Mouse (Mus musculus): ENCODE measurements around the gene Atad5. TPM values are rescaled to one million over a fixed set of nuclear protein-coding genes. Genes with fewer than 3 reads are reported as not detected.

The Atad5 gene
- polyA plus RNA-seq, 1 experiment, result 0.60 TPM

GRCm38 (mm10) chr11:80135954-80136683 is 46.9 kb downstream of the Atad5 start:
- 89% methylated on average over 11 of the region's 11 CpGs for WGBS
- Histone ChIP-seq H3K4me1 (ENCODE audit: control insufficient read depth, insufficient read depth, insufficient read length) (no peaks in the 10 kb centered on the region), H3K27me3 (ENCODE audit: control insufficient read depth, insufficient read depth, low read length) (no peaks in the 10 kb centered on the region), H3K27ac (ENCODE audit: insufficient read depth, low read length) (no peak overlapping the region), H3K4me3 (ENCODE audit: extremely low read depth, insufficient read depth, insufficient read length) (no peak overlapping the region; the same call in 1 of the 2 replicates), H3K36me3 (ENCODE audit: control insufficient read depth, insufficient read depth, low read length) (peaks cover 7% of the 10 kb centered on the region)
- TF ChIP-seq CTCF (IDR thresholded peaks at IDR 0.05; ENCODE audit: extremely low read depth, insufficient read depth, insufficient read length, insufficient replicate concordance), result no peak
- TF ChIP-seq POLR2A (IDR thresholded peaks at IDR 0.05; ENCODE audit: low read depth, low read length), result no peak
- no peak for DNase-seq (ENCODE audit: low read depth in 1 of 2, low spot score in 2 of 2)

- no peak for DNase-seq (ENCODE audit: low read depth in 1 of 2, low spot score in 2 of 2)
- Histone ChIP-seq H3K27ac (ENCODE audit: insufficient read depth, low read length) (no peak overlapping the region), H3K4me3 (ENCODE audit: extremely low read depth, insufficient read depth, insufficient read length) (no peak overlapping the region), H3K4me1 (ENCODE audit: control insufficient read depth, insufficient read depth, insufficient read length) (no peaks in the 10 kb centered on the region), H3K27me3 (ENCODE audit: control insufficient read depth, insufficient read depth, low read length) (no peaks in the 10 kb centered on the region), H3K36me3 (ENCODE audit: control insufficient read depth, insufficient read depth, low read length) (peaks cover 7% of the 10 kb centered on the region)
- 93% methylated on average over 13 of the region's 13 CpGs for WGBS
- TF ChIP-seq CTCF (IDR thresholded peaks at IDR 0.05; ENCODE audit: extremely low read depth, insufficient read depth, insufficient read length, insufficient replicate concordance) (no peak), POLR2A (IDR thresholded peaks at IDR 0.05; ENCODE audit: low read depth, low read length) (no peak)
Observed at GRCm38 (mm10) chr11:80136786-80137185, 47.6 kb downstream of the Atad5 start.

- 94% methylated on average over 5 of the region's 5 CpGs for WGBS
- H3K36me3 ChIP-seq (ENCODE audit: control insufficient read depth, insufficient read depth, low read length), result peaks cover 7% of the 10 kb centered on the region
- no peak overlapping the region for H3K27ac ChIP-seq (ENCODE audit: insufficient read depth, low read length)
- TF ChIP-seq POLR2A (IDR thresholded peaks at IDR 0.05; ENCODE audit: low read depth, low read length) (no peak), CTCF (IDR thresholded peaks at IDR 0.05; ENCODE audit: extremely low read depth, insufficient read depth, insufficient read length, insufficient replicate concordance) (no peak)
- no peak overlapping the region for H3K4me3 ChIP-seq (ENCODE audit: extremely low read depth, insufficient read depth, insufficient read length)
- peaks cover 2% of the 10 kb centered on the region; the same call in 1 of the 2 replicates for H3K4me1 ChIP-seq (ENCODE audit: control insufficient read depth, insufficient read depth, insufficient read length)
- no peak for DNase-seq (ENCODE audit: low read depth in 1 of 2, low spot score in 2 of 2)
- H3K27me3 ChIP-seq (ENCODE audit: control insufficient read depth, insufficient read depth, low read length), result no peaks in the 10 kb centered on the region
Observed at GRCm38 (mm10) chr11:80137773-80138172, 48.6 kb downstream of the Atad5 start.

GRCm38 (mm10) chr11:80141825-80142521 is 52.8 kb downstream of the Atad5 start, which contains the start of gene Tefm:
Tefm (minus strand) TSS chr11:80142175.
- peak within 1 kb of the TSS; percentile 69 for H3K27ac ChIP-seq (ENCODE audit: insufficient read depth, low read length)
- peak; percentile 61 to 65 for DNase-seq (ENCODE audit: low read depth in 1 of 2, low spot score in 2 of 2)
- H3K36me3 ChIP-seq (ENCODE audit: control insufficient read depth, insufficient read depth, low read length), result peaks cover 1% of the 10 kb centered on the region; the same call in 1 of the 2 replicates
- H3K27me3 ChIP-seq (ENCODE audit: control insufficient read depth, insufficient read depth, low read length), result no peaks in the 10 kb centered on the region
- H3K4me1 ChIP-seq (ENCODE audit: control insufficient read depth, insufficient read depth, insufficient read length), result peaks cover 6% of the 10 kb centered on the region; the same call in 1 of the 2 replicates
- 1% methylated on average over 40 of the region's 40 CpGs for WGBS
- peak within 1 kb of the TSS; percentile 84 for H3K4me3 ChIP-seq (ENCODE audit: extremely low read depth, insufficient read depth, insufficient read length)
- TF ChIP-seq CTCF (IDR thresholded peaks at IDR 0.05; ENCODE audit: extremely low read depth, insufficient read depth, insufficient read length, insufficient replicate concordance) (no peak), POLR2A (IDR thresholded peaks at IDR 0.05; ENCODE audit: low read depth, low read length) (peak; percentile 63)

GRCm38 (mm10) chr11:80142872-80143271 is 53.7 kb downstream of the Atad5 start:
- Histone ChIP-seq H3K27ac (ENCODE audit: insufficient read depth, low read length) (no peak overlapping the region; the same call in 1 of the 2 replicates), H3K4me1 (ENCODE audit: control insufficient read depth, insufficient read depth, insufficient read length) (peaks cover 6% of the 10 kb centered on the region; the same call in 1 of the 2 replicates), H3K36me3 (ENCODE audit: control insufficient read depth, insufficient read depth, low read length) (no peaks in the 10 kb centered on the region), H3K27me3 (ENCODE audit: control insufficient read depth, insufficient read depth, low read length) (no peaks in the 10 kb centered on the region), H3K4me3 (ENCODE audit: extremely low read depth, insufficient read depth, insufficient read length) (no peak overlapping the region)
- WGBS, result 49% methylated on average over 8 of the region's 8 CpGs
- DNase-seq (ENCODE audit: low read depth in 1 of 2, low spot score in 2 of 2), result no peak
- TF ChIP-seq POLR2A (IDR thresholded peaks at IDR 0.05; ENCODE audit: low read depth, low read length), result no peak

- Histone ChIP-seq H3K27ac (ENCODE audit: insufficient read depth, low read length) (peak overlapping the region; percentile 53), H3K36me3 (ENCODE audit: control insufficient read depth, insufficient read depth, low read length) (no peaks in the 10 kb centered on the region), H3K27me3 (ENCODE audit: control insufficient read depth, insufficient read depth, low read length) (no peaks in the 10 kb centered on the region), H3K4me1 (ENCODE audit: control insufficient read depth, insufficient read depth, insufficient read length) (peaks cover 6% of the 10 kb centered on the region; the same call in 1 of the 2 replicates), H3K4me3 (ENCODE audit: extremely low read depth, insufficient read depth, insufficient read length) (no peak overlapping the region)
- peak; percentile 42 to 56 for DNase-seq (ENCODE audit: low read depth in 1 of 2, low spot score in 2 of 2)
- 4% methylated on average over 10 of the region's 10 CpGs for WGBS
- TF ChIP-seq POLR2A (IDR thresholded peaks at IDR 0.05; ENCODE audit: low read depth, low read length) (no peak), CTCF (IDR thresholded peaks at IDR 0.05; ENCODE audit: extremely low read depth, insufficient read depth, insufficient read length, insufficient replicate concordance) (no peak)
Observed at GRCm38 (mm10) chr11:80145787-80146275, 56.6 kb downstream of the Atad5 start.
